Mouse (Mus musculus): ENCODE results near the gene 1700012B07Rik. TPM values are rescaled to one million over a fixed set of nuclear protein-coding genes. Genes with fewer than 3 reads are reported as not detected.

The 1700012B07Rik gene
- polyA plus RNA-seq (2015; fragmentation: Nextera tagmentation; extraction: Ambion mirVana), result not detected in 2 replicates

DNA sequence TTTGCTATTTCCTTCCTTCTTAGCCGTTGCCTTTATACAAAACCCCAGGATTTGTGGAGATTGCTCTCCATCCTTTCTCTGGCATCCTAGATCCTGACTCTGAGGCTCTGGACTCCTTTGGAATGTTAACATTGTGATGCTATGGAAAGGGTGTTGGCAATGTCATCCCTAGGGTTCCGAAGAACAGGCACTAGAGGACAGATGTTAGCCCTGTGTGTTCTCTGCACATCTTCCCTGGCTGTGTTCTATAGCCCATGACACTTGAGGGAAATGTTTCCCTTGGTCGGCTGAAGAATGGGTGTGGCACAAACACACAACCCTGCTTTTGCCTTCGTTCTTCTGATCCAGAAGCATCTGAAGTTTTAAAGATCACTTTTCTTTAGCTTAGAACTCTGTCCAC is at the start of gene 1700012B07Rik:
1700012B07Rik (minus strand) TSS at position 101 of the 400 bp plus-strand sequence.
- no peaks in the 10 kb centered on the region for H3K9me3 ChIP-seq
- H3K4me1 ChIP-seq, result no peaks in the 10 kb centered on the region
- H3K27ac ChIP-seq (replicated peaks), result no peak within 1 kb of the TSS
- H3K27me3 ChIP-seq, result no peaks in the 10 kb centered on the region
- H3K4me3 ChIP-seq, result no peak within 1 kb of the TSS
- H3K4me2 ChIP-seq (replicated peaks), result no peak within 1 kb of the TSS
- H3K36me3 ChIP-seq, result no peaks in the 10 kb centered on the region
- WGBS, result 91% methylated on average over 4 of the region's 4 CpGs
- no peak for ATAC-seq (replicated peaks)
- no peak within 1 kb of the TSS for H3K9ac ChIP-seq (replicated peaks)

DNA sequence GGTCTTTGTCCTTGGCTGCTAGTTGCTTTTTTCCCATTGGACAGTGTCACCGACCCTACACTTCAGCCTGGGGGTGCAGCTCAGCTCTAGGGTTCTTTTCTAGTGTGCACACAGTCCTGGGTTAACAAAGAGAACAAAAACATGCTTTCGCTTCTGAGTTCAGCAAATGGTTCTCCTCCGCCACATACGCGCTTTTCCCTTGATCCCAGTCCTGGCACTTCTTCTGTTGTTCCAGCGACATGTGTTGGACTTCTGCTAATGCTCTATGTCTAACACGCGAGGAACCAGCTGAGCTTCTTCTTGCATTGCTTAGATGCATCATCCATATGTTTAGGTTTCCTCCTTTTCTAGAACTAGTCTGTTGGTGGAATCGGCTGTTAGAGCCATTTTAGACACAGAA is 48.9 kb upstream of the 1700012B07Rik start:
- 67% methylated on average over 9 of the region's 9 CpGs for WGBS
- no peak for ATAC-seq (replicated peaks)
- H3K36me3 ChIP-seq, result no peaks in the 10 kb centered on the region
- no peaks in the 10 kb centered on the region for H3K9me3 ChIP-seq
- H3K4me1 ChIP-seq, result peaks cover 3% of the 10 kb centered on the region; the same call in 1 of the 2 replicates
- H3K27me3 ChIP-seq, result no peaks in the 10 kb centered on the region
- H3K9ac ChIP-seq (replicated peaks), result no peak overlapping the region
- no peak overlapping the region for H3K27ac ChIP-seq (replicated peaks)
- H3K4me3 ChIP-seq, result no peak overlapping the region
- H3K4me2 ChIP-seq (replicated peaks), result no peak overlapping the region

DNA sequence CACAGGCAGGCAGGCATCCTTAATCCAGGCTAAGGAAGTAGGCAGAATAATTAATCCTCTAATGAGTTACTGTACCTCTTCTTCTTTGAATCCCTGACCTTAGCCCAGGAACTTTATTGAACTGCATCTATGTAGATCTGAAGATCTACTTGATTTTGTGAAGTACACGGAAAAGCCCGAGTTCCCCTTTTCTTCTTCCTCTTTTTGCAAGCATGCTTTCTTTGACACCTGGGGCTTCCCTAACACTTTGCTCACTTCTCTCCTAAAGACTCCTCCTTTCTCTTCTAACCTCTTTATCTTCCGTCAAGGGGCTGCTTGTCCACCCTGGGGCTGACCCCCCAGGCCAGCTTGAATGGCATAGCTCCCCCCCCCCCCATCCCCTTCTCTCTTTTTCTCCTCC is 48.0 kb upstream of the 1700012B07Rik start:
- Histone ChIP-seq H3K27ac (replicated peaks) (no peak overlapping the region), H3K4me3 (no peak overlapping the region), H3K27me3 (no peaks in the 10 kb centered on the region), H3K36me3 (no peaks in the 10 kb centered on the region), H3K4me2 (replicated peaks) (no peak overlapping the region), H3K4me1 (peaks cover 3% of the 10 kb centered on the region; the same call in 1 of the 2 replicates), H3K9me3 (no peaks in the 10 kb centered on the region), H3K9ac (replicated peaks) (no peak overlapping the region)
- 71% methylated on average over 3 of the region's 3 CpGs for WGBS
- no peak for ATAC-seq (replicated peaks)

GRCm38 (mm10) chr11:109875525-109875802 is 47.6 kb upstream of the 1700012B07Rik start:
- WGBS, result 100% methylated on average over 1 of the region's 1 CpGs
- no peaks in the 10 kb centered on the region for H3K27me3 ChIP-seq
- H3K9me3 ChIP-seq, result no peaks in the 10 kb centered on the region
- H3K4me1 ChIP-seq, result peaks cover 3% of the 10 kb centered on the region; the same call in 1 of the 2 replicates
- no peak for ATAC-seq (replicated peaks)
- no peak overlapping the region for H3K27ac ChIP-seq (replicated peaks)
- no peaks in the 10 kb centered on the region for H3K36me3 ChIP-seq
- no peak overlapping the region for H3K9ac ChIP-seq (replicated peaks)
- no peak overlapping the region for H3K4me2 ChIP-seq (replicated peaks)
- no peak overlapping the region for H3K4me3 ChIP-seq

DNA sequence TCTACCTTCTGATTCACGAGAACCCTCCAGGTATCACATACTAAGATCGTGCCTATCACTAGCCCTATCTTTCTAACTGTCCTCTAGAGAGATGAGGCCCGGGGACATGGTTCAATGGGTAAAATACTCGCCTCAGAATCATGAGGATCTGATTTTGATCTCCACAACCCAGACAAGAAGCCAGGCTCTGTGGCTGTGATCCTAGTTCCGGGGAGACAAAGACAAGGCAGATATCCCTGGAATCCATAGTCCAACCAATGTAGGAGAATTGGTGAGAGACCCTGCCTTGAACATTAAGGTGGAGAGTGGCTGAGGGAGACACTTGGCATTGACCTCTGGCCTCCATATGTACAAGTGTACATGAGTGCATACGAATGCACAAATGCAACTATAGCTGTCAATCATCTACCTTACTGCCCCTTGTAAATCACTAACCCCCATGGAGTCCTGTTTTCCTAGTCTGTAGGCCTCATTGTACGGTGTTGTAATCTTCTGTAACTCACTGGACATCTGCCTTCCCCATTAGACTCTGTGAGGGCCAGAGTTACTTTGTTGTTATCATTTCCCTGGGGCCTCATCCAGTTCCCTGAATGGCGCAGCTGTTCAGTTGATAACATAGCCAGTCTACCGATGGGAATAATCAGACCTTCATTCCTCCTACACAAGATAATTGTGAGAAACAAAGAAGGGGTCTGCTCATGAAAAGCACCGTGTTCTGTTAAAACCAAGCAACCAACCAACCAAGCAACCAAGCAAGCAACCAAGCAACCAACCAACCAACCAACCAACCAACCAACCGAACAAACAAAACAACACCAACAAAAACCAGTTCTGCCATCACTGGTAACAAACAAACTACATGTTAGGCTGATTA is 47.0 kb upstream of the 1700012B07Rik start:
- no peaks in the 10 kb centered on the region for H3K36me3 ChIP-seq
- no peak overlapping the region for H3K4me3 ChIP-seq
- no peaks in the 10 kb centered on the region for H3K9me3 ChIP-seq
- H3K4me1 ChIP-seq, result peaks cover 3% of the 10 kb centered on the region; the same call in 1 of the 2 replicates
- H3K27ac ChIP-seq (replicated peaks), result no peak overlapping the region
- no peak overlapping the region for H3K9ac ChIP-seq (replicated peaks)
- ATAC-seq (replicated peaks), result no peak
- H3K4me2 ChIP-seq (replicated peaks), result no peak overlapping the region
- 89% methylated on average over 11 of the region's 11 CpGs for WGBS
- H3K27me3 ChIP-seq, result no peaks in the 10 kb centered on the region

- no peak for ATAC-seq (replicated peaks)
- Histone ChIP-seq H3K4me2 (replicated peaks) (no peak overlapping the region), H3K9me3 (no peaks in the 10 kb centered on the region), H3K27me3 (no peaks in the 10 kb centered on the region), H3K27ac (replicated peaks) (no peak overlapping the region), H3K36me3 (no peaks in the 10 kb centered on the region), H3K9ac (replicated peaks) (no peak overlapping the region), H3K4me3 (no peak overlapping the region), H3K4me1 (peaks cover 3% of the 10 kb centered on the region; the same call in 1 of the 2 replicates)
- 89% methylated on average over 22 of the region's 22 CpGs for WGBS
Observed at GRCm38 (mm10) chr11:109873852-109874610, 46.2 kb upstream of the 1700012B07Rik start.

GRCm38 (mm10) chr11:109873161-109873775 is 45.4 kb upstream of the 1700012B07Rik start:
- Histone ChIP-seq H3K4me3 (no peak overlapping the region), H3K9me3 (no peaks in the 10 kb centered on the region), H3K9ac (replicated peaks) (no peak overlapping the region), H3K36me3 (no peaks in the 10 kb centered on the region), H3K4me1 (peaks cover 3% of the 10 kb centered on the region; the same call in 1 of the 2 replicates), H3K27ac (replicated peaks) (no peak overlapping the region), H3K4me2 (replicated peaks) (no peak overlapping the region), H3K27me3 (no peaks in the 10 kb centered on the region)
- 45% methylated on average over 9 of the region's 9 CpGs for WGBS
- ATAC-seq (replicated peaks), result no peak

DNA sequence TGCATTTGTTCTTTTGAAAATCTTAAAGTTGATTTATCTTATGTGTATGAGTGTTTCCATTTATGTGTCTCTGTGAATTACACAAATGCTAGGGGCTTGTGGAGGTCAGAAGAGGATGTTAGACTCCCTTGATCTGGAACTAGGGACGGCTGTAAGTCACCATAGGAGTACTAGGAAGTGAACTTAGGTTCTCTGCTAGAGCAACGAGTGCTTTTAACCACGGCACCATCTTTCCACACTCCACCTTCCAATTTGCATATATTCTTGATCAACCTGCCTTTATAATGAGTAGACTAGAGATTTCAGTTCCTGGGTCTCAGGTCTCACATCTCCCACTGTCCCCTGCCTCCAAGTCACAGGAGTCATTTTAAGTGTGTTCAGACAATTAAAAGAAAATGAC is 44.8 kb upstream of the 1700012B07Rik start:
- Histone ChIP-seq H3K27ac (replicated peaks) (no peak overlapping the region), H3K27me3 (no peaks in the 10 kb centered on the region), H3K4me3 (no peak overlapping the region), H3K9me3 (no peaks in the 10 kb centered on the region), H3K4me2 (replicated peaks) (no peak overlapping the region), H3K36me3 (no peaks in the 10 kb centered on the region), H3K9ac (replicated peaks) (no peak overlapping the region), H3K4me1 (peaks cover 3% of the 10 kb centered on the region; the same call in 1 of the 2 replicates)
- ATAC-seq (replicated peaks), result no peak
- 81% methylated on average over 3 of the region's 3 CpGs for WGBS

GRCm38 (mm10) chr11:109872056-109872455 is 44.2 kb upstream of the 1700012B07Rik start:
- no peak overlapping the region for H3K9ac ChIP-seq (replicated peaks)
- no peaks in the 10 kb centered on the region for H3K27me3 ChIP-seq
- no peak for ATAC-seq (replicated peaks)
- 88% methylated on average over 10 of the region's 10 CpGs for WGBS
- peaks cover 3% of the 10 kb centered on the region; the same call in 1 of the 2 replicates for H3K4me1 ChIP-seq
- H3K9me3 ChIP-seq, result no peaks in the 10 kb centered on the region
- H3K36me3 ChIP-seq, result no peaks in the 10 kb centered on the region
- no peak overlapping the region for H3K4me3 ChIP-seq
- no peak overlapping the region for H3K27ac ChIP-seq (replicated peaks)
- H3K4me2 ChIP-seq (replicated peaks), result no peak overlapping the region

GRCm38 (mm10) chr11:109867861-109868260 is 40.0 kb upstream of the 1700012B07Rik start:
- H3K4me1 ChIP-seq, result no peaks in the 10 kb centered on the region
- H3K36me3 ChIP-seq, result no peaks in the 10 kb centered on the region
- H3K27me3 ChIP-seq, result no peaks in the 10 kb centered on the region
- 88% methylated on average over 5 of the region's 5 CpGs for WGBS
- H3K4me2 ChIP-seq (replicated peaks), result no peak overlapping the region
- H3K9ac ChIP-seq (replicated peaks), result no peak overlapping the region
- no peak overlapping the region for H3K4me3 ChIP-seq
- no peak overlapping the region for H3K27ac ChIP-seq (replicated peaks)
- no peak for ATAC-seq (replicated peaks)
- H3K9me3 ChIP-seq, result no peaks in the 10 kb centered on the region

DNA sequence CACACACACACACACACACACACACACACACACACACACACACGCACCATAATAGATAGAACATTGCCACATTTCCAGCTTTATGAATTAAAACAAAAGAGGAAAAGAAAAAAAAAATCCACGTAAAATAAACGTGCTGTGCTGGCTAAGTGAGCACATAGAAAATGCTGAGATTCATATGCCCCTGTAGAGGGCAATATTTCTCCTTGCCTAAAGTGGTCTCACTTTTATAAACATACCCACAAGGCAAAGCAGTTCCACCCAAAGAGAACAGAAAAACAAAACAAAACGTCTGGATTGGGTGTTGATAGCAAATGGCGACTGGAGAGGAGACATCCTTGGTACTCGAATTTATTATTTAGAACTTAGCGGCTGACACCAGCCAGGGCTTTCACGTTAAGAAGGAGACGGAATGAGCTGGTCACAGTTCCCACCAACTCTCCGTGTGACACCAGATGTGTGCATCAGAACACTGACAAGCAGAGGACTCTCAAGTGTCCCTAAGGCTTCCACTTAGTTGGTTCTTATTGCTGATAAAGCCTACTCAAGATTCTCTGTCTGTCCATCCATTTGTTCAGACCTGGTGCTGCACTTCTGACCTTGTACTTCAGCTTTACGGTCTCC is 38.8 kb upstream of the 1700012B07Rik start:
- Histone ChIP-seq H3K9me3 (no peaks in the 10 kb centered on the region), H3K4me3 (no peak overlapping the region), H3K27ac (replicated peaks) (no peak overlapping the region), H3K9ac (replicated peaks) (no peak overlapping the region), H3K4me1 (no peaks in the 10 kb centered on the region), H3K36me3 (no peaks in the 10 kb centered on the region), H3K4me2 (replicated peaks) (no peak overlapping the region), H3K27me3 (no peaks in the 10 kb centered on the region)
- WGBS, result 76% methylated on average over 11 of the region's 11 CpGs
- ATAC-seq (replicated peaks), result no peak

- Histone ChIP-seq H3K27me3 (no peaks in the 10 kb centered on the region), H3K4me3 (no peak overlapping the region), H3K9ac (replicated peaks) (no peak overlapping the region), H3K36me3 (no peaks in the 10 kb centered on the region), H3K4me2 (replicated peaks) (no peak overlapping the region), H3K27ac (replicated peaks) (no peak overlapping the region), H3K4me1 (no peaks in the 10 kb centered on the region), H3K9me3 (no peaks in the 10 kb centered on the region)
- 85% methylated on average over 8 of the region's 8 CpGs for WGBS
- no peak for ATAC-seq (replicated peaks)
Observed at GRCm38 (mm10) chr11:109865526-109865925, 37.7 kb upstream of the 1700012B07Rik start.
